Mouse (Mus musculus) neutrophil, adult 5-6 weeks (primary cell): ENCODE measurements around the gene Eif6. TPM values are rescaled to one million over a fixed set of nuclear protein-coding genes. Genes with fewer than 3 reads are reported as not detected.

ENCODE experiments used
- ATAC-seq: fragments of 151-379, 151-347 bp; 2 replicates; pipeline ENCODE4 v1.8.0; 2017; ENCODE audit warnings: mild to moderate bottlenecking, moderate TSS enrichment; ENCODE audit not compliant: insufficient number of reproducible peaks, poor library complexity, low FRiP score, severe bottlenecking; ENCODE audit errors: extremely low read depth
- total RNA-seq: library from RNA; stranded (forward); fragments of 200-1000 nt; gene quantifications from 2 replicates; pipeline ENCODE4 v1.2.3, GENCODE M21; 2017

Eif6 gene
- total RNA-seq, 1 experiment from 2014 or later: 48.3 TPM

GRCm38 (mm10) chr2:155830841-155831240 is 4.1 kb upstream of the Eif6 start:
- ATAC-seq: no peak

DNA sequence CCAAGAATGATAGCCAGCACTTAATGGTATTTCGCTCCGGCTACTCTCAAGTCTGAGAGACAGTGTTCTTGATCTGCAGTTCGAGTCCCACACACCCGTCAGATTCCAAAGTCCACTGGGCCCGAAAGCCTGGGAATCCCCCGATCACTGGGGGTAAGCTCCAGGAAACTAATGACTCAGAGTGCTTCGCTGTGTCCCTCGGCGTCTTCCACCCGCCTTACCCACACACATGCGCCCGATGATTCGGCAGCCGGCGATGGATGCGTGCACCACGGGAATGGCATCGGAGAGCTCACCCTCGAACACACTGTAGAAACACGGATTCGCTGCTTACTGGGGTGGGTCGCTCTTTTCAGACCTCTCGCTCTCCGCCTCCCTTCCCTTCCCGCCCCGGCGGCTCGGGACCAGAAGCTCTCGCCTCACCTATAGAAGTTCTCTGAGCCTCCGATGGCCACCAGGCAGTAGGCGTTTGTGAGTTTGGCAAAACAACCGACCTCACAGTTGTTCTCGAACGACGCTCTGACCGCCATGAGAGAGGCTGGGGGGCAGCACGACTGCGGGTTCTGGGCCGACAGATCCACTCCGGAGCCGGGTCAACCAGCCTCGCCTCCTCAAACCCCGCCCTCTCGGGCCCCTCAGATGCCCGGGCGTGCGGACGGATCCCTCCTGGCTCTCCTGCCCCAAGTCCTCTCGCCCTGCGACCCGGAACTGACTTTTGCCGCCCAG is 658 bp downstream of the Eif6 start:
- no peak for ATAC-seq

- ATAC-seq: no peak
Measured at GRCm38 (mm10) chr2:155823722-155824121, 3.0 kb downstream of the Eif6 start.

DNA sequence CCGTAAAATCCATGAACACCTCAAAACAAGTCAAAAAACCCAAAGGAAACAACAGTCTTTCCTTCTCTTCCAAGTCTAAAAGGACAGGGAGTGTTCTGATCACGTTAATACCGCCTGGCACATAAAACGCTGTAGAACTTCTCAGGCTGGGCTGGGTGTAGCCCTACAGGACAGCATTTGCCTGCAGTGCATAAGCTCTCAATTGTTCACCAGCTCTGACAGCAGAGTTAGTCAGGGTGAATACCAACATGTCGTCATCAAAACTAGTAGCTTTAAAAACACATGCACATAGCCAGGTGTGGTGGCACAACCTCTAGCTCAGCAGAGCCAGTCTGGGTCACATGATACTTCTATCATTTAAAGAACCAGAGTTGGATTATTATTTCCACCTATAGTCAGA is 5.9 kb downstream of the Eif6 start:
- ATAC-seq: no peak

DNA sequence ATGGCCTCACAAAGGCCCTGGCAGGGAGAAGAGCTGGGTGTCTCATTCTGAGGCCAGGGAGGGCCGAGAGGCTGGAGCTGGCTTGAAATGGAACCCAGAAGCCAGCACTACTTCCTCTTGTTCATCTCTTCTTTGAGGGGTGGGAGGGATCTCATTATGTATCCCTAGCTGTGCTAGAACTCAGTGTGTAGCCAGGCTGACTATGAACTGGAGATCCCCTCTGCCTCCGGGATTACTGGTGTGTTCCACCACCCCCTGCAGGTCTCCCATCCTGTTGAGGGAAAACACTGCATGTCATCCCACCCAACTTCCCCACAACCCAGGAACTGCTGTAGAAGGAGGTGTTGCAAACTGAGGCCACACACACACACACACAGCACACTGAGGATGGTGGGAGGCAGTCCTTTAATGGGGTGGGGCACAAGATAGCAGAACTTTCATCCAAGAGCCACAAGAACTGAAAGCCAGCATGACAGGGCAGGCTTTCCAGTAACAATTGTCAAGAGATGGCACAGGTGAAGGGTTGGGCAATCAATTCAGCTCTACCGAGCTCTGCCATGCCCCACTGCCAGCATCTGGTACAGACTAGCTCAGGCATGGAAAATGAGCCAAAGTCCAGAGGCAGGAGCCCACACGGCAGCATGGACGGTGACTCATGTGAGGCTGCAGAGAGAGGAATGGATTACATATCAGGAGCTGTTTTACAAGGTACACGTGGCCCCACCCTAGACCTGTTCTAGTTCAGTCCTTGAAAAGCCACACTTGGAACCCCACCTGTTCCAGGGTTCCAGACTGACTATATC is 7.1 kb downstream of the Eif6 start:
- ATAC-seq: no peak

GRCm38 (mm10) chr2:155819392-155819448 is 7.5 kb downstream of the Eif6 start, which contains the start of gene BC029722:
BC029722 (minus strand) TSS chr2:155819426.
- ATAC-seq: no peak

- peak; percentile 96 for ATAC-seq
Measured at GRCm38 (mm10) chr2:155818596-155819391, 7.9 kb downstream of the Eif6 start.

DNA sequence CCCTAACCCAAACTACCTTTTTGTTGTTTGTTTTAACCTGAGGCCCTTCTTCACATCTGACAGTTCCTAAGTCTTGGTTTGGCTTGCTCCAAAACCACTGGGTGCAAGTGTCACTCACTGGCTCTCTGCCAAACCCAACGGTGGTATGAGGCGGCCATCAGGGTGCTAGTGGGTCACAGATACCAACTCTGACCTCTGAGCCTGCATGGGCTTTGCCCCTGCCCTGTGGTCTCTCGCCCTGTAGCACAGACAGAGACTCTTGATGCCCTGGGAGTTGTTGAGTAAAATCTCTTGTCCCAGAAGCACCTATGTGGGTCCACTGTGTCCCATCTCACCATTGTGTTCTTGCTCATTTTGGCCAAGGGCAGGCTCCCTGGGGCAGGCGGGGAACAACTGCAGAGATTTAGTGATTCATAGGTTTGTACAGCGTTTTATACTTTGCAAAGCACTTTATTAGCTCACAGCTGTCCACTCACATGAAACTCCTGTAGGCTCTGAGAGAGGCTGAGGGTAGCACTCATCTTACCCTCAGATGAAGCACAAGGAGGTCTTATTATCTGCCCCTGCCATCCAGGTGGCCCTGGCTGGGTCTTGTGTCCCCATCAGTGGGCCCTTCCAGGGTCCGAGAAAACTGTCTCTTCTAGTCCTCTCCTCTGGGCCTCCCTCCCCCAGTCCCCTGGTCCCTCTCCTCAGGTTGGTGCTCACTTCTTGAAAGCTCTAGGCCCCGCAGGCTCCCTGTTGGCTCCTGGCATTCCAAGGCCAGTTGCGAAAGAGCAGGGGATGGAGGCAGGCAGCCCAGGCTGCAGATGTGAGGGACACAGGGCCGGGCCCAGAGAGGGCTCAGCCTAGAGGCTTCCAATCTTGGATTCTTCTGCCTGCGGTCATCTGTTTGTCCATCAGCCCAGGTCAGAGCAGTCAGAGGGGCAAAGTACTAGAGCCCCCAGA is 9.2 kb downstream of the Eif6 start:
- ATAC-seq: no peak

DNA sequence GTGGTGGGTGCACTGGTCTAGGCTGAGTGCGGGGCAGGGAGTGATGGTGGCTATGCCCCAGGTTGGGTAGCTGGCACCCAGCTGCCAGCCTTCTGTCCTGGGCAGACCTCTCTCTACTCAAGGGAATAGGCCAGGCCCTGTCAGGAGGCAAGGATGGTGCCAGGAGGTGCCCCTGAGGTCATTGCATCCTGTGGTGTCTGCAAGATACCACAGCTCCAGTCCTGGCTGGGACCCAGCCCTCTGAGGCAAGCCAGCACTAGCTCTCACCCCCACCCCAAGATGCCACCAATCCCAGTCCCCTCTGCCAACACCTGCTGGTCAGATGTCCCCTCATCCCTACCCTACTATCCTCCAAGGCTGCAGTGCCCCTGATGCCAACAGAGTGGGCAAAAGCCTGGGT is 10.5 kb downstream of the Eif6 start:
- ATAC-seq: no peak

- ATAC-seq: no peak
Measured at GRCm38 (mm10) chr2:155814829-155815228, 11.9 kb downstream of the Eif6 start.

GRCm38 (mm10) chr2:155812637-155813036 is 14.1 kb downstream of the Eif6 start:
- ATAC-seq: no peak

DNA sequence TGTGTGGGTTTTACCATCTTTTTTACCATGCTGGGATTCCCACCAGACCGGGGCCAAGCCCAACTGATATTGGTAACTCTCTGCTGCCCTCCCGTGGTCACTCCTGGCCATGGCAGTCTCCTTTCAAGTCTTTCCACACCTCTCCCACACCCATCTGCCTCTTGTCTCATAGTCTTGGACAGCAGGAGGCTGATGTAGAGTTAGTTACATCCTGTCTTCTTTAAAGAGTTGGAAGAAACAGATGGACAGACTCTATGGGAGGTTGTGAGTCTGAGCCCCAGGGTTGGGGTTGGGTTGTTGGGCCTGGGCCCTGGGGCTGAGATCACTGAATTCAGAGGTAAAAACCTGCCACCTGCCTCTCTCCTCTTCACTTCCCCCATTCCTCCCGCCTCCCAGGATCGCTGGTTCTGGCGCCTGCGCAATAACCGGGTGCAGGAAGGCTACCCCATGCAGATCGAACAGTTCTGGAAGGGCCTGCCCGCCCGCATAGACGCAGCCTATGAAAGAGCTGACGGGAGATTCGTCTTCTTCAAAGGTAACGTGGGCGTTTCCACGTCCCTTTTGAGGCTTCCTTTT is 14.8 kb downstream of the Eif6 start:
- ATAC-seq: peak; percentile 71

DNA sequence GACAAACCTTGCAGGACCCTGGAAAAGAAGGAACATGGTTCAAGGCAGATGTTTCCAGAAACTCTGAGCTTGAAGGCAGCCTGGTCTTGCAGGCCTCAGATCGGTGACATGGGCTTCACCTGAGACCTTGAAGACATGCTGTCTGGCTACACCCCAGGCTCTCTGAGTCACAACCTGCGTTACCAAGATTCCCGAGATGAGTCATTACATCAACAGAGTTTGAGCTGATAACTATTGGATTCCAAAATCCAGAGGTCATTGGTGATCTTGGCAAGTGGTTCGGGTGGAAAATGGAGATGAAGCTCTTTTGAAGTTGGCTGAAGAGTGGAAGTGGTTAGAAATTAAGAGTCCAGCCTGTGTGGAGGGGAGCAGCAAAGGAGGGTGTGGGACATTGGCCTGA is 17.1 kb downstream of the Eif6 start:
- no peak for ATAC-seq

- no peak for ATAC-seq
Measured at GRCm38 (mm10) chr2:155807408-155807807, 19.3 kb downstream of the Eif6 start.

DNA sequence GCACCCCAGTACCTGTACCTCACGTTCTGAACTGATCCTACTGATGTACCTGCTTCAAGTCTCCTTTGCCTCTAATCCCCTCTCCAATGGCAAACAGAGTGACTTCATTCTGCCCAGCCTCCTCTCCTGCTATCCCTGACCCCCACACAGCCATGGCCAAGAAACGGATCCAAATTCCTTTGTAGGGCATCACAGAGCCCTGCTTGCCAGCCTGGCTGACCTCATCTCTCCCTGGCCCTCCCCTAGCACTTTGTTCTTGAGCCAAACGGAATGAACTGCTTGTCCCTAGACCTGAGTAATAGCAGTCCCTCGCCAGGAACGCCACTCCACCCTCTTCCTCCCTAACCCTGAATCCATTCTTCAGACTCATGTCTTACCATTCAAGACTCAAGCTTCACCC is 20.2 kb downstream of the Eif6 start:
- no peak for ATAC-seq

DNA sequence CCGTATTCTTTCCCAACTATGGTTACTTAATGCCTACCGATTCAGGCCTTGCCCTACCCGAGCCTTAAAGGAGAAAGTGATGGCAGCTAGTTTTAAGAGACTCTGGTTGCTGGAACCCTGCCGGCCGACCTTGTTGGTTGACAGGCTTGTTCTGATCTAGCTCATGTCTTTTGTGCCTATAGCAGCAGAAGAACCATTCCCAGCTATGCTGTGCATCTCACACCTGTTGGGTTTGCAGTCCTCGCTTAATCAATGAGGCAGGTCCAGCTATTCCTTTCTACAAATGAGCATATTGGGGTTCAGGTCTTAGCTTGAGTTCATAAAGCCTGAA is 20.8 kb downstream of the Eif6 start:
- no peak for ATAC-seq

DNA sequence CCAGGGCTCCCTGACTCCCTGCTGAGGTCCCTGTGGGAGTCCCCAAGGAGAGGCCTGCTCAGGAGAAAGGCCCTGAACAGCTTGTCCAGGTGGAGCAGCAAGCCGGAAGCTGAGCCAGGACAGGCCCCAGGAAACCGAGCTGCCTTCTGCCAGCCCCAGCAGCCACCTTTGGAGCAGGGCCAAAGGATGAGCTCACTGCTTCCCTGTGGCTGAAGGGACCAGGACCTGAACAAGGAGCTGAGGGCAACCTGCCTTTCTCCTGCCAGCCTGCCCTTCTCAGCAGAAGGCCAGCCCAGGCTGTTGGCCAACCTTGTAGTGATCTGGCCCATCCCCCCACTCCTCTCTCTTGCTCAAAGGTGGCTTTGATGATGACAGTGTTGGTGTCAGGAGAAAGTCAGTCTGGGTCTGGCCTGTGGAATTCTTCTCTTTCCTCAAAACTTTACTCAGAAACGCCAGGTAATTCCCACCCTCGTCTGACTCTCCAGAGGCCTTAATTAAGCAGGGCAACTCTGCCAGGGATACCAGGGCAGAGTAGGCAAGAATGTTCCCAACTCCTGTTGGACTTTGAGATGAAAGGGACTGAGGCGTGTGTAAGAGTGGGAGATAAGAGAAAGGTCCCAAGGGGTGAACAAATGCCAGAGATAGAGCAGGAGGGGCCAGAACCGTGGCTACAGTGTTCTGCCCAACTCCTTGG is 21.3 kb downstream of the Eif6 start:
- no peak for ATAC-seq

DNA sequence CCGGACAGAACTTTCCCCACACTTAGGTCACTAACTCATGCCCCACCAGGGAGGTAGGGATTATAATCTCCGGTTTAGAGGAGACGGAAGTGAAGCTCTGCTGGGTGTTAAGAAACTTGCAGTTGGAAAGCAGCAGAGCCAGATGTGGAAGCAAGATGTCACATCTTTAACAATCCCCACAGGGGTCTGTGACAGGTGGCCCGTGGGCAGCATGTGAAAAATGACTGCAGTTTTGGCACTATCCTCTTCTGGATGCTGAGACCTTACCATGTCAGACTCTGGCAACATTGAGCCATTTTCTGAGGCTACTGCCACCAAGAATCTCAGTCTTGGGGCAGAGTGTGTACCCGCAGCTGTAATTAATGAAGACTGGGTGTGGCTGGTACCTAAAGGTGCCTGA is 22.7 kb downstream of the Eif6 start:
- no peak for ATAC-seq
